Mouse (Mus musculus) left cerebral cortex, adult 2 months (tissue): ENCODE measurements around the gene Ttc29. TPM values are rescaled to one million over a fixed set of nuclear protein-coding genes. Genes with fewer than 3 reads are reported as not detected.

Experiments
- DNase-seq, 2 experiments: peaks; one replicate each; pipeline ENCODE4 v3.0.0; 2021 to 2022; ENCODE audit warnings: low spot score in 2 of 2, mixed read lengths in 1 of 2; ENCODE audit errors: extremely low spot score in 1 of 2
- H3K27ac ChIP-seq: fragments of 200-600 bp; 2 replicates; pipeline ENCODE4 v1.8.1; 2022
- H3K4me3 ChIP-seq: fragments of 200-600 bp; 2 replicates; pipeline ENCODE4 v1.8.1; 2022
- CTCF ChIP-seq: fragments of 200-600 bp; IDR thresholded peaks from 2 replicates; pipeline ENCODE4 v1.8.1; 2022; ENCODE audit warnings: antibody characterized with exemption, mild to moderate bottlenecking, moderate library complexity
- intact Hi-C: fragments of 180-260 bp; cut with DNase I; formaldehyde crosslinking; loops from one replicate; pipeline ENCODE4 v1.15.1; 2025
- long read RNA-seq, 2 experiments: library from polyadenylated mRNA; stranded (forward); transcript quantifications; one replicate each; pipeline ENCODE4 v2.0.0; 2021; ENCODE audit warnings: borderline mapping rate in 2 of 2
- total RNA-seq, 2 experiments: library from RNA; stranded (reverse); gene quantifications; 2 replicates each; pipeline ENCODE4 v1.2.3; 2021

Ttc29 gene
- under 1 TPM in 1 of 2 experiments, not detected in 1; 0.14 TPM for total RNA-seq
- long read RNA-seq, experiment 1: 0 reads
- long read RNA-seq, experiment 2: 0 reads

- DNase-seq: peak; percentile 23 to 25
- no peak within 1 kb of the TSS for H3K4me3 ChIP-seq
- intact Hi-C loops: no loop called here
- no peak within 1 kb of the TSS for H3K27ac ChIP-seq
- TF ChIP-seq CTCF: no peak
These were observed at the start of gene Ttc29 for GRCm38 (mm10) chr8:78213074-78213473. TSS of gene Ttc29 (plus strand) at chr8:78213297.

- no peak overlapping the region for H3K27ac ChIP-seq
- intact Hi-C loops: no loop called here
- no peak for DNase-seq
- no peak for TF ChIP-seq CTCF
- no peak overlapping the region for H3K4me3 ChIP-seq
These were observed 41.7 kb upstream of the Ttc29 start for GRCm38 (mm10) chr8:78171351-78171750.

GRCm38 (mm10) chr8:78182654-78183053 lies 30.4 kb upstream of the Ttc29 start:
- intact Hi-C loops: no loop called here
- no peak for DNase-seq
- no peak overlapping the region for H3K27ac ChIP-seq
- no peak overlapping the region for H3K4me3 ChIP-seq
- no peak for TF ChIP-seq CTCF

- H3K4me3 ChIP-seq: no peak overlapping the region
- H3K27ac ChIP-seq: no peak overlapping the region
- intact Hi-C loops: no loop called here
- no peak for TF ChIP-seq CTCF
- DNase-seq: no peak
These were observed 29.7 kb upstream of the Ttc29 start for GRCm38 (mm10) chr8:78183414-78183813.

- intact Hi-C loops: no loop called here
- TF ChIP-seq CTCF: no peak
These were observed 26.0 kb upstream of the Ttc29 start for GRCm38 (mm10) chr8:78187087-78187486.

GRCm38 (mm10) chr8:78204229-78204628 lies 8.9 kb upstream of the Ttc29 start:
- no peak for DNase-seq
- intact Hi-C loops: no loop called here
- Histone ChIP-seq H3K4me3 (no peak overlapping the region), H3K27ac (no peak overlapping the region)
- TF ChIP-seq CTCF: peak; percentile 40

More at GRCm38 (mm10) chr8:78187087-78187486, 26.0 kb upstream of the Ttc29 start:
- Histone ChIP-seq H3K4me3 (no peak overlapping the region), H3K27ac (no peak overlapping the region)
- DNase-seq: no peak

- Histone ChIP-seq H3K27ac (no peak overlapping the region), H3K4me3 (no peak overlapping the region)
- DNase-seq: no peak
- intact Hi-C loops: no loop called here
- no peak for TF ChIP-seq CTCF
These were observed 2.7 kb upstream of the Ttc29 start for GRCm38 (mm10) chr8:78210424-78210823.

- intact Hi-C loops: loop anchor here (5.0 kb wide), 1 partner anchor 152 kb away; no protein-coding TSS in a partner anchor
- TF ChIP-seq CTCF: no peak
- Histone ChIP-seq H3K27ac (no peak overlapping the region), H3K4me3 (no peak overlapping the region)
- DNase-seq: no peak
These were observed 1.5 kb downstream of the Ttc29 start for GRCm38 (mm10) chr8:78214645-78215044.

GRCm38 (mm10) chr8:78226087-78226486 lies 13.0 kb downstream of the Ttc29 start:
- no peak for TF ChIP-seq CTCF
- DNase-seq: no peak
- no peak overlapping the region for H3K27ac ChIP-seq
- intact Hi-C loops: no loop called here
- no peak overlapping the region for H3K4me3 ChIP-seq

- Histone ChIP-seq H3K27ac (no peak overlapping the region), H3K4me3 (no peak overlapping the region)
- TF ChIP-seq CTCF: no peak
- intact Hi-C loops: loop anchor here (10.0 kb wide), 1 partner anchor 1364 kb away; no protein-coding TSS in a partner anchor
- DNase-seq: no peak
These were observed 17.6 kb downstream of the Ttc29 start for GRCm38 (mm10) chr8:78230721-78231120.

GRCm38 (mm10) chr8:78232870-78233707 lies 20.0 kb downstream of the Ttc29 start:
- H3K4me3 ChIP-seq: no peak overlapping the region
- H3K27ac ChIP-seq: no peak overlapping the region
- no peak for TF ChIP-seq CTCF
- intact Hi-C loops: loop anchor here (10.0 kb wide), 1 partner anchor 1362 kb away; no protein-coding TSS in a partner anchor
- DNase-seq: no peak

GRCm38 (mm10) chr8:78233708-78234201 lies 20.7 kb downstream of the Ttc29 start:
- Histone ChIP-seq H3K27ac (no peak overlapping the region), H3K4me3 (no peak overlapping the region)
- TF ChIP-seq CTCF: no peak
- intact Hi-C loops: loop anchor here (10.0 kb wide), 1 partner anchor 1361 kb away; no protein-coding TSS in a partner anchor
- no peak for DNase-seq
